Mouse (Mus musculus) hindbrain, embryonic 12.5 days (tissue): ENCODE measurements at regions not wholly inside any gene's neighbourhood (a gene's known extent, or its start where the extent isn't known, plus 50 kb on each side); places are given as distances from the start of the nearest gene placed in this dataset.
A peak's percentile ranks its signal among the peaks of the same experiment; 100 is the strongest.

Experiments
- ATAC-seq: fragments of 200-750 bp; cut with Nextera tagmentation; 2 replicates; pipeline ENCODE4 v1.8.0; 2017; ENCODE audit warnings: moderate TSS enrichment; ENCODE audit not compliant: low FRiP score
- H3K27ac ChIP-seq: fragments of 300-500 bp; sonication (generic); 2 replicates; pipeline ENCODE4 v1.5.1; 2016; ENCODE audit warnings: mild to moderate bottlenecking
- H3K27me3 ChIP-seq: fragments of 300-500 bp; sonication (generic); 2 replicates; pipeline ENCODE4 v1.6.1; 2016; ENCODE audit warnings: mild to moderate bottlenecking
- H3K36me3 ChIP-seq: fragments of 300-500 bp; sonication (generic); 2 replicates; pipeline ENCODE4 v1.6.1; 2016; ENCODE audit warnings: mild to moderate bottlenecking
- H3K4me1 ChIP-seq: fragments of 300-500 bp; sonication (generic); 2 replicates; pipeline ENCODE4 v1.6.1; 2016
- H3K4me2 ChIP-seq: fragments of 300-500 bp; sonication (generic); replicated peaks from 2 replicates; pipeline ENCODE4 v1.6.1; 2016; ENCODE audit warnings: mild to moderate bottlenecking
- H3K4me3 ChIP-seq: fragments of 300-500 bp; sonication (generic); 2 replicates; pipeline ENCODE4 v1.5.1; 2016; ENCODE audit warnings: mild to moderate bottlenecking
- H3K9ac ChIP-seq: fragments of 300-500 bp; sonication (generic); 2 replicates; pipeline ENCODE4 v1.6.1; 2016; ENCODE audit warnings: mild to moderate bottlenecking, moderate library complexity
- H3K9me3 ChIP-seq: fragments of 300-500 bp; sonication (generic); replicated peaks from 2 replicates; pipeline ENCODE4 v1.6.1; 2016; ENCODE audit warnings: mild to moderate bottlenecking
- WGBS: fragments of 180-500 bp; shearing (Covaris S2); methylation state at CpG from one replicate; pipeline ENCODE4 v1.1.7; 2016; 5-methylcytosine and 5-hydroxymethylcytosine counted together

GRCm38 (mm10) chr3:34330970-34331888 lies 250.1 kb upstream of the Dnajc19 start:
- WGBS: 43% methylated on average over 22 of the region's 22 CpGs
- peak; percentile 73 for ATAC-seq

GRCm38 (mm10) chr3:34328865-34329264 lies 247.7 kb upstream of the Dnajc19 start:
- WGBS: 38% methylated on average over 2 of the region's 2 CpGs
- Histone ChIP-seq H3K27ac (no peak overlapping the region), H3K4me2 (no peak overlapping the region), H3K27me3 (0 out of 2 replicates have a peak, but pooled peaks cover 3% of the 10 kb centered on the region), H3K9me3 (no peaks in the 10 kb centered on the region), H3K9ac (no peak overlapping the region), H3K36me3 (no peaks in the 10 kb centered on the region), H3K4me1 (peaks cover 22% of the 10 kb centered on the region), H3K4me3 (no peak overlapping the region)
- no peak for ATAC-seq

More at GRCm38 (mm10) chr3:34330970-34331888, 250.1 kb upstream of the Dnajc19 start:
- no peaks in the 10 kb centered on the region for H3K36me3 ChIP-seq
- H3K27ac ChIP-seq: peak overlapping the region; percentile 35; the same call in 1 of the 2 replicates
- 0 out of 2 replicates have a peak, but pooled peaks cover 3% of the 10 kb centered on the region for H3K27me3 ChIP-seq
- peak overlapping the region; percentile 11; the same call in 1 of the 2 replicates for H3K4me2 ChIP-seq
- H3K9me3 ChIP-seq: no peaks in the 10 kb centered on the region
- H3K4me3 ChIP-seq: no peak overlapping the region
- H3K9ac ChIP-seq: no peak overlapping the region
- peaks cover 17% of the 10 kb centered on the region for H3K4me1 ChIP-seq

- H3K4me1 ChIP-seq: peaks cover 28% of the 10 kb centered on the region
- no peaks in the 10 kb centered on the region for H3K9me3 ChIP-seq
- H3K27ac ChIP-seq: no peak overlapping the region
- no peaks in the 10 kb centered on the region for H3K36me3 ChIP-seq
- no peak overlapping the region for H3K9ac ChIP-seq
- H3K4me2 ChIP-seq: no peak overlapping the region
- H3K27me3 ChIP-seq: 0 out of 2 replicates have a peak, but pooled peaks cover 3% of the 10 kb centered on the region
- WGBS: 92% methylated on average over 1 of the region's 1 CpGs
- ATAC-seq: no peak
- no peak overlapping the region for H3K4me3 ChIP-seq
Observed at GRCm38 (mm10) chr3:34325669-34326068, 244.5 kb upstream of the Dnajc19 start.

- H3K9ac ChIP-seq: no peak overlapping the region
- H3K4me3 ChIP-seq: no peak overlapping the region
- H3K9me3 ChIP-seq: no peaks in the 10 kb centered on the region
- 32% methylated on average over 15 of the region's 15 CpGs for WGBS
- ATAC-seq: peak; percentile 82
- H3K4me2 ChIP-seq: no peak overlapping the region
- 0 out of 2 replicates have a peak, but pooled peaks cover 3% of the 10 kb centered on the region for H3K27me3 ChIP-seq
- peak overlapping the region; percentile 57 for H3K27ac ChIP-seq
- no peaks in the 10 kb centered on the region for H3K36me3 ChIP-seq
- peaks cover 30% of the 10 kb centered on the region for H3K4me1 ChIP-seq
Observed at GRCm38 (mm10) chr3:34322527-34323210, 241.5 kb upstream of the Dnajc19 start.

GRCm38 (mm10) chr3:34314798-34315197 lies 233.7 kb upstream of the Dnajc19 start:
- H3K27me3 ChIP-seq: no peaks in the 10 kb centered on the region
- H3K36me3 ChIP-seq: no peaks in the 10 kb centered on the region
- ATAC-seq: no peak
- 60% methylated on average over 8 of the region's 8 CpGs for WGBS
- peaks cover 8% of the 10 kb centered on the region; the same call in 1 of the 2 replicates for H3K4me1 ChIP-seq
- H3K4me2 ChIP-seq: no peak overlapping the region
- H3K27ac ChIP-seq: no peak overlapping the region
- no peak overlapping the region for H3K9ac ChIP-seq
- no peak overlapping the region for H3K4me3 ChIP-seq
- H3K9me3 ChIP-seq: no peaks in the 10 kb centered on the region

- Histone ChIP-seq H3K9ac (no peak overlapping the region), H3K4me1 (peaks cover 8% of the 10 kb centered on the region; the same call in 1 of the 2 replicates), H3K9me3 (no peaks in the 10 kb centered on the region), H3K27ac (no peak overlapping the region), H3K4me3 (no peak overlapping the region), H3K4me2 (no peak overlapping the region), H3K36me3 (no peaks in the 10 kb centered on the region), H3K27me3 (no peaks in the 10 kb centered on the region)
- no peak for ATAC-seq
- 59% methylated on average over 11 of the region's 11 CpGs for WGBS
Observed at GRCm38 (mm10) chr3:34314393-34314792, 233.3 kb upstream of the Dnajc19 start.

- Histone ChIP-seq H3K36me3 (no peaks in the 10 kb centered on the region), H3K27ac (no peak overlapping the region), H3K4me2 (no peak overlapping the region), H3K27me3 (no peaks in the 10 kb centered on the region), H3K4me1 (peaks cover 8% of the 10 kb centered on the region; the same call in 1 of the 2 replicates), H3K9ac (no peak overlapping the region), H3K4me3 (no peak overlapping the region), H3K9me3 (no peaks in the 10 kb centered on the region)
- WGBS: 81% methylated on average over 6 of the region's 6 CpGs
- no peak for ATAC-seq
Observed at GRCm38 (mm10) chr3:34311944-34312343, 230.8 kb upstream of the Dnajc19 start.

GRCm38 (mm10) chr3:34299637-34300036 lies 218.5 kb upstream of the Dnajc19 start:
- ATAC-seq: no peak
- Histone ChIP-seq H3K9me3 (no peaks in the 10 kb centered on the region), H3K27ac (no peak overlapping the region), H3K27me3 (no peaks in the 10 kb centered on the region), H3K4me1 (no peaks in the 10 kb centered on the region), H3K4me3 (no peak overlapping the region), H3K36me3 (no peaks in the 10 kb centered on the region), H3K4me2 (no peak overlapping the region), H3K9ac (no peak overlapping the region)
- 81% methylated on average over 2 of the region's 2 CpGs for WGBS

GRCm38 (mm10) chr3:34287836-34288235 lies 206.7 kb upstream of the Dnajc19 start:
- Histone ChIP-seq H3K27ac (no peak overlapping the region), H3K4me2 (no peak overlapping the region), H3K4me1 (no peaks in the 10 kb centered on the region), H3K9me3 (no peaks in the 10 kb centered on the region), H3K9ac (no peak overlapping the region), H3K4me3 (no peak overlapping the region), H3K36me3 (no peaks in the 10 kb centered on the region), H3K27me3 (no peaks in the 10 kb centered on the region)
- 78% methylated on average over 5 of the region's 5 CpGs for WGBS
- ATAC-seq: no peak

- H3K36me3 ChIP-seq: no peaks in the 10 kb centered on the region
- ATAC-seq: no peak
Observed at GRCm38 (mm10) chr3:34270154-34270553, 189.0 kb upstream of the Dnajc19 start.

GRCm38 (mm10) chr3:34266462-34266861 lies 185.3 kb upstream of the Dnajc19 start:
- no peaks in the 10 kb centered on the region for H3K27me3 ChIP-seq
- 48% methylated on average over 12 of the region's 12 CpGs for WGBS
- peak overlapping the region; percentile 30; the same call in 1 of the 2 replicates for H3K27ac ChIP-seq
- peak; percentile 60; the same call in 1 of the 2 replicates for ATAC-seq
- no peak overlapping the region for H3K4me3 ChIP-seq
- no peaks in the 10 kb centered on the region for H3K9me3 ChIP-seq
- H3K9ac ChIP-seq: no peak overlapping the region
- peaks cover 6% of the 10 kb centered on the region; the same call in 1 of the 2 replicates for H3K4me1 ChIP-seq
- H3K4me2 ChIP-seq: no peak overlapping the region
- H3K36me3 ChIP-seq: no peaks in the 10 kb centered on the region

More at GRCm38 (mm10) chr3:34270154-34270553, 189.0 kb upstream of the Dnajc19 start:
- no peak overlapping the region for H3K9ac ChIP-seq
- no peaks in the 10 kb centered on the region for H3K27me3 ChIP-seq
- H3K9me3 ChIP-seq: no peaks in the 10 kb centered on the region
- no peak overlapping the region for H3K4me3 ChIP-seq
- H3K4me2 ChIP-seq: no peak overlapping the region
- 84% methylated on average over 10 of the region's 10 CpGs for WGBS
- H3K27ac ChIP-seq: no peak overlapping the region
- H3K4me1 ChIP-seq: peaks cover 6% of the 10 kb centered on the region; the same call in 1 of the 2 replicates

- WGBS: 67% methylated on average over 6 of the region's 6 CpGs
- ATAC-seq: no peak
- no peaks in the 10 kb centered on the region for H3K27me3 ChIP-seq
Observed at GRCm38 (mm10) chr3:34264811-34265210, 183.7 kb upstream of the Dnajc19 start.

More at GRCm38 (mm10) chr3:34264811-34265210, 183.7 kb upstream of the Dnajc19 start:
- no peak overlapping the region for H3K4me2 ChIP-seq
- no peak overlapping the region for H3K4me3 ChIP-seq
- no peaks in the 10 kb centered on the region for H3K9me3 ChIP-seq
- peaks cover 6% of the 10 kb centered on the region; the same call in 1 of the 2 replicates for H3K4me1 ChIP-seq
- H3K27ac ChIP-seq: no peak overlapping the region
- H3K36me3 ChIP-seq: no peaks in the 10 kb centered on the region
- H3K9ac ChIP-seq: no peak overlapping the region
